Mouse (Mus musculus) stomach, postnatal 0 days (tissue): Measurements from ENCODE around the gene Pdzd2.

Experiments used
- CTCF ChIP-seq: IDR thresholded peaks from 2 replicates; pipeline ENCODE4 v1.5.1; 2016; ENCODE audit warnings: antibody characterized with exemption, low read depth, mild to moderate bottlenecking, moderate library complexity
- EP300 ChIP-seq: optimal IDR thresholded peaks from 2 replicates; pipeline ENCODE3; 2016; ENCODE audit warnings: antibody characterized with exemption

DNA sequence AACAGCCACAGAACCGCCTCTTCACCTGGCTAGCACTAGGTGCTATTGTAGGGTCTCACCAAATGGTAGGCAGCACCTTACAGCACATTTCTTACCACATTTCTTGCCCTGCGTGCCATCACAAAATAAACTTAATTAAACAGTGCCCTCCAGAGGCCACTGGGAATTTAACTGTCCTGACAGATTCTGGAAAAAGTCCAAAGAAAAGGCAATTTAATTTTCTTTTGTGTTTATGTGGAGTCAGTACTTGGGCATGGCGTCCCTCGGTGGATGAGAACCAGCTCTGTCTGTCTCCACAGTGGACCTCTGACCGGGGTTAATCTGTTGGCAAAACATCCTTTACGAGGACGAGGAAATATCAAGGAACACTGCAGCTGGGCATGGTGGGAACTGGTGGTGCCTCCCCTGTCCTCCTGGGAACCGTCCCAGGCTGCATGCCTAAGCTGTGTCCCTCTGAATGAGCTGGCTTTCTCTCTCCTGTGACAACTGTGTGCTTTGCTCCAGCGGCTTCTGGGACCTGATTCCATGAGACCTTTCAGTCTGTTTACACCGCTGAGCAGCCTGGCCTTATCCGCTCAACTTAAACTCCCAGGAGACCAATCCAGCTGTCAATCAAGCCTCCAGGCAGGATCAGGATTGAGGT lies 162.5 kb downstream of the Pdzd2 start:
- peak; percentile 78 for TF ChIP-seq CTCF
- no peak for TF ChIP-seq EP300
